Mouse (Mus musculus): Measurements from ENCODE around the gene Rbm3. TPM values are rescaled to one million over a fixed set of nuclear protein-coding genes. Genes with fewer than 3 reads are reported as not detected.
A peak's percentile ranks its signal among the peaks of the same experiment; 100 is the strongest.

The Rbm3 gene
- polyA plus RNA-seq (2015; fragmentation: Nextera tagmentation; extraction: Ambion mirVana) = 288 and 296 TPM in 2 replicates

DNA sequence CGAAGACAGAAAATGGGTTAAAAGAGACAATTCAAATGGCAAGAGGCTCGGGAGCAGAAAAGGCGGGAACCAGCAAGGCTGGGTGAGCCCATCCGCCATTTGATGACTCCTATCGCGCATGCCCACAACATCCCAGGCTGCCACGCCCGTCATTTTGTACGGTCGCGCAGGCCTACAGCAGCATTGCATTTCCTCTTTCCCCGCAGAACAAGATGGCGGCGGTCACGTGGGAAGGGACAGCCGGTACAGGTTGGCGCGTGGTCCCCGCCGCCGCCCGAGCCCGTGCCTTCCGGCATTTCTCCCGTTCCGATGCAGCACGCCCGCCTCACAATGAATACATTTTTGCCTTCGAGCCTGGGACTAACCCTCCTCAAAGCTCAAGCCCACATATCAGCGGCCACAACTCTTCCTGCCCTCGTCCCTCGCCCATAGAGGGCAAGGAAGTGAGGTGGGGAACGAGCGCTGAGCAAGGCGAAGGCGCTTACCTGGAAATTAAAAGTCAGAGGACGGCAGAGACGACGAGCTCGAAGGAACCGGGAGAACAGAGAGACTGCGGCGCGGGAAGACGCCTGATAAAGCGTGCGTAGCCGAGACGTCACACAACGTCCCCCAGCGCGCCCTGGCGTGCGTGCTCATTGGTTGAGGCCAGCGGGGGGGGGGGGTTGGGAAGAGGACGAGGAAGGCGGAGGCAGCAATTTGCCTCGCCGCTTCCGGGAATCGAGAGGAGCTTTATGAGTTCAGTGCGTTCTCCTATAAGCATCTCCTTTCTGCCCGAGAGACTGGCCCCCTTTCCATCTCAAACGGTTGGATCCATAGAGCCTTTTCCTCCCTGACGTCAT, at the start of gene Rbm3:
Gene Rbm3, minus strand, starts transcription at position 728 of the 839 bp plus-strand sequence.
- Histone ChIP-seq H3K9ac (peak within 1 kb of the TSS; percentile 72), H3K4me1 (replicated peaks) (peaks cover 9% of the 10 kb centered on the region), H3K4me2 (peak within 1 kb of the TSS; percentile 65), H3K27me3 (no peaks in the 10 kb centered on the region), H3K27ac (peak within 1 kb of the TSS; percentile 98), H3K36me3 (peaks cover 13% of the 10 kb centered on the region; the same call in 1 of the 2 replicates), H3K4me3 (peak within 1 kb of the TSS; percentile 72), H3K9me3 (replicated peaks) (no peaks in the 10 kb centered on the region)
- WGBS = 23% methylated on average over 59 of the region's 65 CpGs
- peak; percentile 93 for ATAC-seq (replicated peaks; ENCODE audit: insufficient number of reproducible peaks, insufficient read depth, low FRiP score, low read depth)

DNA sequence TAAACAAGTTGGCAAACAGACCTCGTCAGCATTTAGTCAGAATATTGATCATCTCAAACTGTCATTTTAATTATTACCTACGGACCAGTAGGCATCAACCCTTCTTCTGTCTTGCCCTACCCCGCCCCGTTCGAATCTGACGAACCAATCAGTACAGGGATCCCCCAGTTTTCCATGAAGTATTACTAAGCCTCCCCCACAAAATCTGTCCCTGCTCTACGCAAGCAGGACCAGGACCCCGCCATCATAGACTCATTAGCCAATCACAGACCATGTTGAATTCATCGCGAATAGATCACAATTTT, 47.7 kb upstream of the Rbm3 start, which contains the start of gene Ebp:
Gene Ebp, minus strand, starts transcription at position 94 of the 305 bp plus-strand sequence.
- no peaks in the 10 kb centered on the region for H3K9me3 ChIP-seq (replicated peaks)
- no peak for ATAC-seq (replicated peaks; ENCODE audit: insufficient number of reproducible peaks, insufficient read depth, low FRiP score, low read depth)
- peak within 1 kb of the TSS; percentile 45 for H3K27ac ChIP-seq
- H3K36me3 ChIP-seq = no peaks in the 10 kb centered on the region
- H3K9ac ChIP-seq = peak within 1 kb of the TSS; percentile 66
- 13% methylated on average over 10 of the region's 10 CpGs for WGBS
- peaks cover 5% of the 10 kb centered on the region; the same call in 1 of the 2 replicates for H3K4me1 ChIP-seq (replicated peaks)
- peak within 1 kb of the TSS; percentile 71 for H3K4me2 ChIP-seq
- peak within 1 kb of the TSS; percentile 67 for H3K4me3 ChIP-seq
- no peaks in the 10 kb centered on the region for H3K27me3 ChIP-seq

GRCm38 (mm10) chrX:8192640-8193418, 47.1 kb upstream of the Rbm3 start:
- WGBS = 14% methylated on average over 38 of the region's 38 CpGs
- Histone ChIP-seq H3K4me1 (replicated peaks) (peaks cover 5% of the 10 kb centered on the region; the same call in 1 of the 2 replicates), H3K27me3 (no peaks in the 10 kb centered on the region), H3K27ac (peak overlapping the region; percentile 45), H3K9me3 (replicated peaks) (no peaks in the 10 kb centered on the region), H3K4me3 (peak overlapping the region; percentile 67), H3K9ac (peak overlapping the region; percentile 66), H3K4me2 (peak overlapping the region; percentile 71), H3K36me3 (no peaks in the 10 kb centered on the region)
- ATAC-seq (replicated peaks; ENCODE audit: insufficient number of reproducible peaks, insufficient read depth, low FRiP score, low read depth) = peak; percentile 96

GRCm38 (mm10) chrX:8192126-8192639, 46.5 kb upstream of the Rbm3 start:
- Histone ChIP-seq H3K4me2 (peak overlapping the region; percentile 71), H3K27ac (peak overlapping the region; percentile 37; the same call in 1 of the 2 replicates), H3K4me1 (replicated peaks) (peaks cover 5% of the 10 kb centered on the region; the same call in 1 of the 2 replicates), H3K27me3 (no peaks in the 10 kb centered on the region), H3K36me3 (no peaks in the 10 kb centered on the region), H3K4me3 (peak overlapping the region; percentile 67), H3K9ac (peak overlapping the region; percentile 66), H3K9me3 (replicated peaks) (no peaks in the 10 kb centered on the region)
- ATAC-seq (replicated peaks; ENCODE audit: insufficient number of reproducible peaks, insufficient read depth, low FRiP score, low read depth) = no peak
- 7% methylated on average over 13 of the region's 13 CpGs for WGBS

- no peak for ATAC-seq (replicated peaks; ENCODE audit: insufficient number of reproducible peaks, insufficient read depth, low FRiP score, low read depth)
- WGBS = 15% methylated on average over 7 of the region's 7 CpGs
Observed at GRCm38 (mm10) chrX:8182871-8183540, 37.3 kb upstream of the Rbm3 start.

DNA sequence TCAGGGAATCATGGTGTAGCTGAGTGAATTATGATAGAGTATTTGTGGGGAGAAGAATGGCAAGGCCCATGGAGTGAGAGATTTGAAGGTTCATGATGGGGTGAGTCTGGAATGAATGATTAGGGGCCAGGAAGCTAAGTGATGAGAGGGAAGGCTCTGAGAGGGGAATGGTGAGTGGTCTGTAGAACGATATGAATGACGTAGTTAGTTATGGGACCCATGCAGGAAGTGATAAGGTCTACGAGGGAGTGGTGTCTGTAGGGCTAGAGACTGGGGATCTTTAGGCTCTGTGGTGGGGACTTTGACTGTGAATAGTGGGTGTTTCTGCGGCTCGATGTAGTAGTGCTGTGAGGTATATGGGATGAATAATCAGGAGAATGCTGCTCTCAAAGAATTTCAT, 34.0 kb upstream of the Rbm3 start:
- WGBS = 77% methylated on average over 5 of the region's 5 CpGs
- Histone ChIP-seq H3K9me3 (replicated peaks) (no peaks in the 10 kb centered on the region), H3K4me2 (no peak overlapping the region), H3K4me3 (no peak overlapping the region), H3K27ac (no peak overlapping the region), H3K36me3 (no peaks in the 10 kb centered on the region), H3K27me3 (no peaks in the 10 kb centered on the region), H3K9ac (no peak overlapping the region), H3K4me1 (replicated peaks) (no peaks in the 10 kb centered on the region)
- ATAC-seq (replicated peaks; ENCODE audit: insufficient number of reproducible peaks, insufficient read depth, low FRiP score, low read depth) = no peak

More at GRCm38 (mm10) chrX:8182871-8183540, 37.3 kb upstream of the Rbm3 start:
- no peak overlapping the region for H3K27ac ChIP-seq
- H3K9ac ChIP-seq = no peak overlapping the region
- H3K27me3 ChIP-seq = no peaks in the 10 kb centered on the region
- no peak overlapping the region for H3K4me2 ChIP-seq
- H3K9me3 ChIP-seq (replicated peaks) = no peaks in the 10 kb centered on the region
- H3K36me3 ChIP-seq = no peaks in the 10 kb centered on the region; the same call in 1 of the 2 replicates
- H3K4me3 ChIP-seq = no peak overlapping the region
- no peaks in the 10 kb centered on the region for H3K4me1 ChIP-seq (replicated peaks)

GRCm38 (mm10) chrX:8178871-8179270, 33.2 kb upstream of the Rbm3 start:
- Histone ChIP-seq H3K9ac (no peak overlapping the region), H3K36me3 (no peaks in the 10 kb centered on the region), H3K4me2 (no peak overlapping the region), H3K4me3 (no peak overlapping the region), H3K9me3 (replicated peaks) (no peaks in the 10 kb centered on the region), H3K27me3 (no peaks in the 10 kb centered on the region), H3K27ac (no peak overlapping the region), H3K4me1 (replicated peaks) (no peaks in the 10 kb centered on the region)
- no peak for ATAC-seq (replicated peaks; ENCODE audit: insufficient number of reproducible peaks, insufficient read depth, low FRiP score, low read depth)
- WGBS = 92% methylated on average over 2 of the region's 2 CpGs

- peak; percentile 95 for ATAC-seq (replicated peaks; ENCODE audit: insufficient number of reproducible peaks, insufficient read depth, low FRiP score, low read depth)
Observed at GRCm38 (mm10) chrX:8175504-8176385, 30.1 kb upstream of the Rbm3 start, which contains the start of gene Tbc1d25. Gene Tbc1d25 (minus strand): TSS chrX:8176181.

GRCm38 (mm10) chrX:8175169-8175503, 29.5 kb upstream of the Rbm3 start:
- Histone ChIP-seq H3K4me2 (peak overlapping the region; percentile 63), H3K4me3 (peak overlapping the region; percentile 72), H3K9me3 (replicated peaks) (no peaks in the 10 kb centered on the region), H3K9ac (peak overlapping the region; percentile 64), H3K4me1 (replicated peaks) (no peaks in the 10 kb centered on the region), H3K36me3 (peaks cover 5% of the 10 kb centered on the region; the same call in 1 of the 2 replicates), H3K27ac (peak overlapping the region; percentile 71; the same call in 1 of the 2 replicates), H3K27me3 (no peaks in the 10 kb centered on the region)
- no peak for ATAC-seq (replicated peaks; ENCODE audit: insufficient number of reproducible peaks, insufficient read depth, low FRiP score, low read depth)
- 12% methylated on average over 4 of the region's 4 CpGs for WGBS

More at GRCm38 (mm10) chrX:8175504-8176385, 30.1 kb upstream of the Rbm3 start, which contains the start of gene Tbc1d25:
- WGBS = 7% methylated on average over 46 of the region's 56 CpGs
- H3K4me1 ChIP-seq (replicated peaks) = no peaks in the 10 kb centered on the region
- H3K9ac ChIP-seq = peak within 1 kb of the TSS; percentile 64
- no peaks in the 10 kb centered on the region for H3K27me3 ChIP-seq
- peaks cover 5% of the 10 kb centered on the region; the same call in 1 of the 2 replicates for H3K36me3 ChIP-seq
- H3K27ac ChIP-seq = peak within 1 kb of the TSS; percentile 71
- H3K9me3 ChIP-seq (replicated peaks) = no peaks in the 10 kb centered on the region
- peak within 1 kb of the TSS; percentile 63 for H3K4me2 ChIP-seq
- peak within 1 kb of the TSS; percentile 72 for H3K4me3 ChIP-seq

Data from heart, embryonic 15.5 days (tissue).